Mouse (Mus musculus): ENCODE results near the gene Mettl24. TPM values are rescaled to one million over a fixed set of nuclear protein-coding genes. Genes with fewer than 3 reads are reported as not detected.

The Mettl24 gene
- polyA plus RNA-seq, 1 experiment from 2014 or later: 2.4 TPM

- H3K27me3 ChIP-seq (replicated peaks): no peaks in the 10 kb centered on the region
- H3K4me2 ChIP-seq: no peak overlapping the region
- no peak overlapping the region for H3K4me3 ChIP-seq
- H3K9ac ChIP-seq: no peak overlapping the region
- H3K9me3 ChIP-seq: no peaks in the 10 kb centered on the region
- H3K27ac ChIP-seq (replicated peaks): no peak overlapping the region
- no peaks in the 10 kb centered on the region for H3K36me3 ChIP-seq
- ATAC-seq (ENCODE audit: extremely low read depth, insufficient number of reproducible peaks, low FRiP score, low TSS enrichment): no peak
- H3K4me1 ChIP-seq: no peaks in the 10 kb centered on the region
- WGBS: 58% methylated on average over 2 of the region's 2 CpGs
These were observed 31.4 kb upstream of the Mettl24 start for GRCm38 (mm10) chr10:40651676-40652075.

- H3K27me3 ChIP-seq (replicated peaks): no peaks in the 10 kb centered on the region
- H3K9me3 ChIP-seq: no peaks in the 10 kb centered on the region
- H3K9ac ChIP-seq: no peak overlapping the region
- no peak overlapping the region for H3K4me2 ChIP-seq
- WGBS: 74% methylated on average over 3 of the region's 3 CpGs
- H3K27ac ChIP-seq (replicated peaks): no peak overlapping the region
- ATAC-seq (ENCODE audit: extremely low read depth, insufficient number of reproducible peaks, low FRiP score, low TSS enrichment): no peak
- no peak overlapping the region for H3K4me3 ChIP-seq
- H3K36me3 ChIP-seq: no peaks in the 10 kb centered on the region
- no peaks in the 10 kb centered on the region for H3K4me1 ChIP-seq
These were observed 17.8 kb upstream of the Mettl24 start for GRCm38 (mm10) chr10:40665270-40665669.

- Histone ChIP-seq H3K4me3 (no peak overlapping the region), H3K36me3 (no peaks in the 10 kb centered on the region), H3K9ac (no peak overlapping the region), H3K27ac (replicated peaks) (no peak overlapping the region), H3K4me1 (no peaks in the 10 kb centered on the region), H3K4me2 (no peak overlapping the region), H3K27me3 (replicated peaks) (no peaks in the 10 kb centered on the region), H3K9me3 (no peaks in the 10 kb centered on the region)
- WGBS: 78% methylated on average over 1 of the region's 1 CpGs
- ATAC-seq (ENCODE audit: extremely low read depth, insufficient number of reproducible peaks, low FRiP score, low TSS enrichment): no peak
These were observed 16.1 kb upstream of the Mettl24 start for GRCm38 (mm10) chr10:40666943-40667342.

- H3K4me3 ChIP-seq: no peak overlapping the region
- H3K36me3 ChIP-seq: no peaks in the 10 kb centered on the region
- H3K4me2 ChIP-seq: no peak overlapping the region
- no peak for ATAC-seq (ENCODE audit: extremely low read depth, insufficient number of reproducible peaks, low FRiP score, low TSS enrichment)
- no peaks in the 10 kb centered on the region for H3K9me3 ChIP-seq
- no peaks in the 10 kb centered on the region for H3K27me3 ChIP-seq (replicated peaks)
- H3K4me1 ChIP-seq: 0 out of 2 replicates have a peak, but pooled peaks cover 7% of the 10 kb centered on the region
- H3K27ac ChIP-seq (replicated peaks): no peak overlapping the region
- H3K9ac ChIP-seq: no peak overlapping the region
These were observed 14.4 kb upstream of the Mettl24 start for GRCm38 (mm10) chr10:40668640-40669039.

GRCm38 (mm10) chr10:40672587-40673296 is 10.3 kb upstream of the Mettl24 start:
- H3K9me3 ChIP-seq: no peaks in the 10 kb centered on the region
- no peak overlapping the region for H3K4me3 ChIP-seq
- no peak overlapping the region for H3K9ac ChIP-seq
- no peaks in the 10 kb centered on the region for H3K27me3 ChIP-seq (replicated peaks)
- no peaks in the 10 kb centered on the region for H3K36me3 ChIP-seq
- H3K4me2 ChIP-seq: no peak overlapping the region
- 48% methylated on average over 8 of the region's 8 CpGs for WGBS
- ATAC-seq (ENCODE audit: extremely low read depth, insufficient number of reproducible peaks, low FRiP score, low TSS enrichment): no peak
- H3K27ac ChIP-seq (replicated peaks): no peak overlapping the region
- H3K4me1 ChIP-seq: peaks cover 16% of the 10 kb centered on the region

- Histone ChIP-seq H3K4me3 (no peak overlapping the region), H3K4me2 (no peak overlapping the region), H3K36me3 (no peaks in the 10 kb centered on the region), H3K27me3 (replicated peaks) (no peaks in the 10 kb centered on the region), H3K9ac (no peak overlapping the region), H3K27ac (replicated peaks) (no peak overlapping the region), H3K4me1 (peaks cover 16% of the 10 kb centered on the region), H3K9me3 (no peaks in the 10 kb centered on the region)
- WGBS: 60% methylated on average over 7 of the region's 7 CpGs
- ATAC-seq (ENCODE audit: extremely low read depth, insufficient number of reproducible peaks, low FRiP score, low TSS enrichment): no peak
These were observed 9.8 kb upstream of the Mettl24 start for GRCm38 (mm10) chr10:40673297-40673665.

GRCm38 (mm10) chr10:40674151-40674550 is 8.9 kb upstream of the Mettl24 start:
- Histone ChIP-seq H3K9me3 (no peaks in the 10 kb centered on the region), H3K9ac (peak overlapping the region; percentile 62), H3K36me3 (no peaks in the 10 kb centered on the region), H3K4me2 (peak overlapping the region; percentile 68), H3K4me1 (peaks cover 16% of the 10 kb centered on the region), H3K4me3 (peak overlapping the region; percentile 37), H3K27ac (replicated peaks) (no peak overlapping the region), H3K27me3 (replicated peaks) (no peaks in the 10 kb centered on the region)
- WGBS: 9% methylated on average over 13 of the region's 13 CpGs
- no peak for ATAC-seq (ENCODE audit: extremely low read depth, insufficient number of reproducible peaks, low FRiP score, low TSS enrichment)

GRCm38 (mm10) chr10:40675921-40676320 is 7.2 kb upstream of the Mettl24 start:
- no peaks in the 10 kb centered on the region for H3K27me3 ChIP-seq (replicated peaks)
- H3K36me3 ChIP-seq: no peaks in the 10 kb centered on the region
- 69% methylated on average over 7 of the region's 7 CpGs for WGBS
- H3K4me1 ChIP-seq: peaks cover 16% of the 10 kb centered on the region
- no peak for ATAC-seq (ENCODE audit: extremely low read depth, insufficient number of reproducible peaks, low FRiP score, low TSS enrichment)
- no peak overlapping the region for H3K4me3 ChIP-seq
- H3K27ac ChIP-seq (replicated peaks): no peak overlapping the region
- H3K9ac ChIP-seq: no peak overlapping the region
- no peak overlapping the region for H3K4me2 ChIP-seq
- no peaks in the 10 kb centered on the region for H3K9me3 ChIP-seq

GRCm38 (mm10) chr10:40678477-40678876 is 4.6 kb upstream of the Mettl24 start:
- WGBS: 64% methylated on average over 3 of the region's 3 CpGs
- H3K4me1 ChIP-seq: peaks cover 20% of the 10 kb centered on the region

GRCm38 (mm10) chr10:40682470-40682869 is 612 bp upstream of the Mettl24 start:
- ATAC-seq (ENCODE audit: extremely low read depth, insufficient number of reproducible peaks, low FRiP score, low TSS enrichment): no peak
- Histone ChIP-seq H3K4me3 (peak overlapping the region; percentile 62), H3K27ac (replicated peaks) (peak overlapping the region; percentile 74; the same call in 1 of the 2 replicates), H3K36me3 (no peaks in the 10 kb centered on the region), H3K9me3 (no peaks in the 10 kb centered on the region), H3K4me2 (peak overlapping the region; percentile 78), H3K4me1 (peaks cover 15% of the 10 kb centered on the region), H3K27me3 (replicated peaks) (no peaks in the 10 kb centered on the region), H3K9ac (peak overlapping the region; percentile 89)
- WGBS: 23% methylated on average over 8 of the region's 8 CpGs

More at GRCm38 (mm10) chr10:40678477-40678876, 4.6 kb upstream of the Mettl24 start:
- H3K9me3 ChIP-seq: no peaks in the 10 kb centered on the region
- no peak for ATAC-seq (ENCODE audit: extremely low read depth, insufficient number of reproducible peaks, low FRiP score, low TSS enrichment)
- H3K4me3 ChIP-seq: no peak overlapping the region
- no peaks in the 10 kb centered on the region for H3K27me3 ChIP-seq (replicated peaks)
- no peak overlapping the region for H3K9ac ChIP-seq
- no peaks in the 10 kb centered on the region for H3K36me3 ChIP-seq
- H3K27ac ChIP-seq (replicated peaks): no peak overlapping the region
- no peak overlapping the region for H3K4me2 ChIP-seq

- Histone ChIP-seq H3K27me3 (replicated peaks) (no peaks in the 10 kb centered on the region), H3K4me2 (peak overlapping the region; percentile 78), H3K4me3 (peak overlapping the region; percentile 62), H3K9me3 (no peaks in the 10 kb centered on the region), H3K9ac (peak overlapping the region; percentile 89; the same call in 1 of the 2 replicates), H3K36me3 (no peaks in the 10 kb centered on the region), H3K4me1 (peaks cover 15% of the 10 kb centered on the region), H3K27ac (replicated peaks) (no peak overlapping the region)
- WGBS: 48% methylated on average over 9 of the region's 9 CpGs
- ATAC-seq (ENCODE audit: extremely low read depth, insufficient number of reproducible peaks, low FRiP score, low TSS enrichment): no peak
These were observed 779 bp downstream of the Mettl24 start for GRCm38 (mm10) chr10:40683868-40684253.

GRCm38 (mm10) chr10:40684326-40684725 is 1.2 kb downstream of the Mettl24 start:
- Histone ChIP-seq H3K9me3 (no peaks in the 10 kb centered on the region), H3K4me1 (peaks cover 15% of the 10 kb centered on the region), H3K4me3 (no peak overlapping the region), H3K4me2 (no peak overlapping the region), H3K36me3 (no peaks in the 10 kb centered on the region), H3K27me3 (replicated peaks) (no peaks in the 10 kb centered on the region), H3K27ac (replicated peaks) (no peak overlapping the region), H3K9ac (no peak overlapping the region)
- ATAC-seq (ENCODE audit: extremely low read depth, insufficient number of reproducible peaks, low FRiP score, low TSS enrichment): no peak
- WGBS: 84% methylated on average over 7 of the region's 7 CpGs
